Mouse (Mus musculus) MEL (cell line): ENCODE measurements around the gene Msrb1. TPM values are rescaled to one million over a fixed set of nuclear protein-coding genes. Genes with fewer than 3 reads are reported as not detected.
A peak's percentile ranks its signal among the peaks of the same experiment; 100 is the strongest.

Source experiments
- DNase-seq: peaks from one replicate; pipeline ENCODE4 v3.0.0; 2011; ENCODE audit warnings: low read depth, low spot score
- H3K27ac ChIP-seq: 2 replicates; pipeline ENCODE4 v1.5.1; 2012; ENCODE audit warnings: low read depth, mild to moderate bottlenecking, control low read depth, low read length, moderate library complexity; ENCODE audit not compliant: control insufficient read depth
- H3K27me3 ChIP-seq, 2 experiments: fragments of 150-350 bp in 1 of 2; sonication (generic) in 1 of 2; 2 replicates each; pipeline ENCODE4 v1.6.1; 2012; ENCODE audit warnings: low read length in 2 of 2, mild to moderate bottlenecking in 2 of 2, improper control_type of control experiment in 1 of 2, moderate library complexity in 1 of 2; ENCODE audit not compliant: insufficient read depth in 2 of 2, control insufficient read depth in 1 of 2
- H3K36me3 ChIP-seq, 2 experiments: 2 replicates each; pipeline ENCODE4 v1.6.1; 2012 to 2014; ENCODE audit warnings: low read length in 2 of 2, improper control_type of control experiment in 1 of 2, inconsistent platforms in 1 of 2, mild to moderate bottlenecking in 1 of 2; ENCODE audit not compliant: insufficient read depth in 2 of 2, control insufficient read depth in 1 of 2
- H3K4me1 ChIP-seq, 2 experiments: fragments of 150-350 bp in 1 of 2; sonication (generic) in 1 of 2; 2 replicates each; pipeline ENCODE4 v1.6.1; 2012; ENCODE audit warnings: low read length in 2 of 2, improper control_type of control experiment in 1 of 2, mild to moderate bottlenecking in 1 of 2; ENCODE audit not compliant: insufficient read depth in 2 of 2, control insufficient read depth in 1 of 2
- H3K4me3 ChIP-seq, 2 experiments: fragments of 150-350 bp in 1 of 2; sonication (generic) in 1 of 2; 2 replicates each; pipeline ENCODE4 v1.5.1; 2012; ENCODE audit warnings: low read depth in 2 of 2, low read length in 2 of 2, mild to moderate bottlenecking in 2 of 2, moderate library complexity in 2 of 2, control low read depth in 1 of 2, improper control_type of control experiment in 1 of 2; ENCODE audit not compliant: control insufficient read depth in 1 of 2, insufficient read depth in 1 of 2
- H3K79me2 ChIP-seq: 2 replicates; pipeline ENCODE4 v1.6.1; 2012; ENCODE audit warnings: mild to moderate bottlenecking, low read length, moderate library complexity; ENCODE audit not compliant: control insufficient read depth, poor library complexity, insufficient read depth
- H3K9ac ChIP-seq: 2 replicates; pipeline ENCODE4 v1.6.1; 2012; ENCODE audit warnings: low read depth, mild to moderate bottlenecking, control low read depth, low read length, moderate library complexity; ENCODE audit not compliant: control insufficient read depth, poor library complexity, severe bottlenecking
- H3K9me3 ChIP-seq: fragments of 150-350 bp; sonication (generic); replicated peaks from 2 replicates; pipeline ENCODE4 v1.6.1; 2012; ENCODE audit warnings: mild to moderate bottlenecking, low read length, improper control_type of control experiment, moderate library complexity; ENCODE audit not compliant: insufficient read depth
- BHLHE40 ChIP-seq: IDR thresholded peaks from 2 replicates; pipeline ENCODE4 v1.6.1; 2012; ENCODE audit warnings: low read depth, mild to moderate bottlenecking, inconsistent platforms, low read length, improper control_type of control experiment, borderline replicate concordance
- CTCF ChIP-seq, 3 experiments: IDR thresholded peaks in 2 of 3; conservative IDR thresholded peaks in 1 of 3; 2 replicates each; pipeline ENCODE4 v1.5.1; 2011 to 2012; ENCODE audit warnings: low read length in 3 of 3, low read depth in 2 of 3, mild to moderate bottlenecking in 2 of 3, improper control_type of control experiment in 1 of 3, inconsistent platforms in 1 of 3, mixed read lengths in 1 of 3, moderate library complexity in 1 of 3; ENCODE audit not compliant: control insufficient read depth in 1 of 3, insufficient read depth in 1 of 3, poor library complexity in 1 of 3, severe bottlenecking in 1 of 3
- E2F4 ChIP-seq: IDR thresholded peaks from 2 replicates; pipeline ENCODE4 v1.6.1; 2011; ENCODE audit warnings: low read depth, low read length, improper control_type of control experiment, borderline replicate concordance
- EP300 ChIP-seq, 2 experiments: IDR thresholded peaks; 2 replicates each; pipeline ENCODE4 v1.6.1; 2011; ENCODE audit warnings: improper control_type of control experiment in 2 of 2, low read length in 2 of 2, low read depth in 1 of 2, mild to moderate bottlenecking in 1 of 2
- GATA1 ChIP-seq: IDR thresholded peaks from 2 replicates; pipeline ENCODE4 v1.6.1; 2011; ENCODE audit warnings: low read depth, low read length, improper control_type of control experiment
- JUND ChIP-seq: IDR thresholded peaks from 2 replicates; pipeline ENCODE4 v1.6.1; 2011; ENCODE audit warnings: low read depth, mild to moderate bottlenecking, improper control_type of control experiment, low read length
- MAX ChIP-seq: IDR thresholded peaks from 2 replicates; pipeline ENCODE4 v1.6.1; 2011; ENCODE audit warnings: low read length, improper control_type of control experiment
- MYB ChIP-seq: IDR thresholded peaks from 2 replicates; pipeline ENCODE4 v1.6.1; 2011; ENCODE audit warnings: mild to moderate bottlenecking, low read depth, low read length, improper control_type of control experiment
- NELFE ChIP-seq: IDR thresholded peaks from 2 replicates; pipeline ENCODE4 v1.6.1; 2011; ENCODE audit warnings: low read depth, low read length, improper control_type of control experiment
- POLR2A ChIP-seq, 2 experiments: IDR thresholded peaks; 2 replicates each; pipeline ENCODE4 v1.6.1; 2011 to 2012; ENCODE audit warnings: low read length in 2 of 2, mild to moderate bottlenecking in 2 of 2, control low read depth in 1 of 2, improper control_type of control experiment in 1 of 2, low read depth in 1 of 2, moderate library complexity in 1 of 2; ENCODE audit not compliant: control insufficient read depth in 1 of 2, insufficient read depth in 1 of 2, poor library complexity in 1 of 2
- POLR2AphosphoS5 ChIP-seq: IDR thresholded peaks from 2 replicates; pipeline ENCODE4 v1.6.1; 2012; ENCODE audit warnings: low read depth, borderline replicate concordance, mild to moderate bottlenecking, inconsistent platforms, low read length, moderate library complexity, mixed read lengths
- RCOR1 ChIP-seq: IDR thresholded peaks from 2 replicates; pipeline ENCODE4 v1.6.1; 2012; ENCODE audit warnings: low read depth, mild to moderate bottlenecking, inconsistent platforms, low read length, improper control_type of control experiment
- SIN3A ChIP-seq: IDR thresholded peaks from 2 replicates; pipeline ENCODE4 v1.6.1; 2012; ENCODE audit warnings: low read length, improper control_type of control experiment, inconsistent platforms
- SMC3 ChIP-seq: IDR thresholded peaks from 2 replicates; pipeline ENCODE4 v1.6.1; 2011; ENCODE audit warnings: low read depth, low read length, improper control_type of control experiment
- TAL1 ChIP-seq: IDR thresholded peaks from 2 replicates; pipeline ENCODE4 v1.6.1; 2012; ENCODE audit warnings: mild to moderate bottlenecking, inconsistent platforms, low read length, moderate library complexity, mixed read lengths
- USF1 ChIP-seq: IDR thresholded peaks from 2 replicates; pipeline ENCODE4 v1.6.1; 2014; ENCODE audit warnings: low read depth, mild to moderate bottlenecking, inconsistent platforms, low read length, improper control_type of control experiment, moderate library complexity
- ZKSCAN1 ChIP-seq: IDR thresholded peaks from 2 replicates; pipeline ENCODE4 v1.6.1; 2012; ENCODE audit warnings: low read depth, mild to moderate bottlenecking, inconsistent platforms, low read length, improper control_type of control experiment, moderate library complexity
- ZNF384 ChIP-seq: IDR thresholded peaks from 2 replicates; pipeline ENCODE4 v1.6.1; 2012; ENCODE audit warnings: low read depth, mild to moderate bottlenecking, inconsistent platforms, low read length, improper control_type of control experiment
- polyA plus RNA-seq, 2 experiments: library from polyadenylated mRNA; stranded (reverse) in 1 of 2; unstranded in 1 of 2; fragments of >175 nt in 1 of 2; fragments of >200 nt in 1 of 2; gene quantifications; 2 replicates each; pipeline versions ENCODE4 v1.2.1 to v1.2.4; 2012; ENCODE audit warnings: low replicate concordance in 2 of 2, low read depth in 1 of 2; ENCODE audit not compliant: insufficient read length in 2 of 2, insufficient read depth in 1 of 2, missing spikeins in 1 of 2
- total RNA-seq: library from RNA; depleted of rRNA; stranded (reverse); fragments of 300-350 nt; gene quantifications from 2 replicates; pipeline ENCODE4 v1.2.3, GENCODE M21; 2012

Gene Msrb1
- total and polyA plus RNA-seq, 3 experiments, result 31.9 to 58.6 TPM; not detected in 1

DNA sequence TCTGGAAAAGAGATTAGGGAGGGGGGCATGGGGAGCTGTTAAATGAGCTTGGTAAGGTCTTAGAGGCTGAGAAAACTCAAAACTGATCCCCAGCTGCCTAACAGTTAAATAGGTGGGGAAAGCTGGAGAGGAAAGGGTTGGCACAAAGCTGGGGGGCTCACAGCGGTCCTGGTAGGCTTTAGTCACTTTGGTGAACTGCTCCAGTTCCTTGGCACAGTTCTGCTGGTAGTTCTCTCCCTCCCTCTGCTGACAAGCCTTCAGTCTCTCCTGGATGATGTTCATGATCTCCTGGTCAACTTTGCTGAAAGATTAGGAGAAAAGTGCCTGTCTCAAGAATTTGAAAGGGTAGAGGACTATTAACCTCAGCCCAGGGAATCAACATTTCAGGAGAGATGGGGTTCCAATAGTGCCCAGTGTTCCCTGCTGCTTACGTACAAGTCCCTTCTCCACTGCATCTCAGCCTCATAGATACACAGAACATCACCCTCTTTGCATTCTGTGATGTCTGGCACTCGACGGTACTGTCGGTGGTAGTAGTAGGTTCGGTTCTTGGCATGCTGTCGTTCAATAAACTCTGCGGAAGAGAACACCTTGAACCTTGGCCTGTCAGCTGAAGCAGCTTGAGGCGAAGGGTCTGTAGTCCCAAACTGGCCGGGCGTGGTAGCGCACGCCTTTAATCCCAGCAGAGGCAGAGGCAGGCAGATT, 14.1 kb upstream of the Msrb1 start (continued):
- TF ChIP-seq EP300 (IDR thresholded peaks at IDR 0.05; ENCODE audit: low read depth in 1 of 2, low read length in 2 of 2) (no peak), CTCF (IDR thresholded peaks at IDR 0.05 in 2 of 3, conservative IDR thresholded peaks at IDR 0.05 in 1 of 3; ENCODE audit: control insufficient read depth in 1 of 3, insufficient read depth in 1 of 3, low read depth in 2 of 3, low read length in 3 of 3, poor library complexity in 1 of 3, severe bottlenecking in 1 of 3) (no peak), NELFE (no peak)
- TF ChIP-seq, all 39 proteins: peak for 8

- TF ChIP-seq RCOR1, result no peak
- TF ChIP-seq BHLHE40, result 0 out of 2 replicates have a peak, but pooled peaks have one; percentile 6
- peak; percentile 26; the same call in 1 of the 2 replicates for TF ChIP-seq MYB
- TF ChIP-seq GATA1, result no peak
- 0 out of 2 replicates have a peak, but pooled peaks have one; percentile 21 for TF ChIP-seq JUND
- TF ChIP-seq USF1, result no peak
- peak; percentile 10; the same call in 1 of the 2 replicates for TF ChIP-seq SIN3A
- peak; percentile 24; the same call in 1 of the 2 replicates for TF ChIP-seq ZNF384
- no peak for TF ChIP-seq POLR2A (IDR thresholded peaks at IDR 0.05; ENCODE audit: control insufficient read depth in 1 of 2, insufficient read depth in 1 of 2, low read depth in 1 of 2, low read length in 2 of 2, poor library complexity in 1 of 2)
- TF ChIP-seq MAX, result peak; percentile 19; the same call in 1 of the 2 replicates
- 0 out of 4 replicates have a peak, but pooled peaks of 1 of the 2 experiments have one; percentile 20 for TF ChIP-seq EP300 (IDR thresholded peaks at IDR 0.05; ENCODE audit: low read depth in 1 of 2, low read length in 2 of 2)
- TF ChIP-seq SMC3, result 0 out of 2 replicates have a peak, but pooled peaks have one; percentile 10
- no peaks in the 10 kb centered on the region for H3K9me3 ChIP-seq
- DNase-seq, result peak; percentile 76
- H3K4me1 ChIP-seq, result peaks cover 0 to 12% of the 10 kb centered on the region in 2 experiments; a peak in 3 of 4 replicates
- peaks cover 5 to 15% of the 10 kb centered on the region in 2 experiments; a peak in 3 of 4 replicates for H3K36me3 ChIP-seq
- H3K27ac ChIP-seq, result peak overlapping the region; percentile 74
- H3K27me3 ChIP-seq, result no peaks in the 10 kb centered on the region
- peak overlapping the region; percentile 79 for H3K9ac ChIP-seq
- H3K4me3 ChIP-seq, result peak overlapping the region; percentile 70 to 85
- H3K79me2 ChIP-seq, result peaks cover 47% of the 10 kb centered on the region
These were observed 13.1 kb upstream of the Msrb1 start for GRCm38 (mm10) chr17:24723122-24723880.

DNA sequence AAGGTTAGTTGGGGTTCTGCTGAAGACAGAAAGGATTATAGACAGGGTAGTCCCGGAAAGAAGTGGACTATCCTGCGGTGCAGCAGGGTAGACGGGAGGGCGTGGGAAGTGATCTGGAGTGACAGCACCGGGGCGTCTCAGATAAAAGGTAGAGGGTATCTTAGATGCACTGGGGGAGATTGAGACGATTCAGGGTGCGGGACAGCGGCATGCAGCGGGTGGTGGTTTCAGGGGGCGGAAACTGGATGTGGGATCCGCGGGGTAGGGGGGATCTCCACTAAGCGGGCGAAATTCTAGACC, 12.6 kb upstream of the Msrb1 start:
- TF ChIP-seq POLR2AphosphoS5 (no peak), ZKSCAN1 (no peak), EP300 (IDR thresholded peaks at IDR 0.05; ENCODE audit: low read depth in 1 of 2, low read length in 2 of 2) (peak in 1 of 2 experiments; percentile 28; a peak in 1 of 4 replicates), E2F4 (no peak), TAL1 (peak; percentile 12; the same call in 1 of the 2 replicates)
- DNase-seq, result no peak
- Histone ChIP-seq H3K9me3 (no peaks in the 10 kb centered on the region), H3K27me3 (no peaks in the 10 kb centered on the region), H3K4me1 (peaks cover 0 to 8% of the 10 kb centered on the region in 2 experiments; a peak in 3 of 4 replicates), H3K9ac (peak overlapping the region; percentile 79), H3K4me3 (peak overlapping the region; percentile 70 to 85), H3K27ac (peak overlapping the region; percentile 74), H3K79me2 (peaks cover 43% of the 10 kb centered on the region), H3K36me3 (peaks cover 5 to 10% of the 10 kb centered on the region in 2 experiments; a peak in 2 of 4 replicates)
